Mouse (Mus musculus) heart, postnatal 0 days (tissue): ENCODE results near the gene Kcnk12. TPM values are rescaled to one million over a fixed set of nuclear protein-coding genes. Genes with fewer than 3 reads are reported as not detected.

Source experiments
- ATAC-seq: fragments of 200-750 bp; cut with Nextera tagmentation; 2 replicates; pipeline ENCODE4 v1.8.0; 2017; ENCODE audit warnings: low read depth, moderate number of reproducible peaks, moderate library complexity; ENCODE audit not compliant: insufficient read depth
- DNase-seq: peaks from one replicate; pipeline ENCODE4 v3.0.0-alpha.2; 2016; ENCODE audit warnings: low spot score
- H3K27ac ChIP-seq: fragments of 300-500 bp; sonication (generic); 2 replicates; pipeline ENCODE4 v1.5.1; 2014; ENCODE audit warnings: low read depth, mild to moderate bottlenecking
- H3K27me3 ChIP-seq: fragments of 300-500 bp; sonication (generic); 2 replicates; pipeline ENCODE4 v1.6.1; 2014; ENCODE audit warnings: low read length, mixed read lengths; ENCODE audit not compliant: control insufficient read depth, insufficient read depth
- H3K36me3 ChIP-seq: fragments of 300-500 bp; sonication (generic); replicated peaks from 2 replicates; pipeline ENCODE4 v1.6.1; 2014; ENCODE audit warnings: low read length, mixed read lengths; ENCODE audit not compliant: control insufficient read depth, insufficient read depth
- H3K4me1 ChIP-seq: fragments of 300-500 bp; sonication (generic); 2 replicates; pipeline ENCODE4 v1.6.1; 2014; ENCODE audit warnings: antibody characterized with exemption; ENCODE audit not compliant: control insufficient read depth, insufficient read depth
- H3K4me2 ChIP-seq: fragments of 300-500 bp; sonication (generic); 2 replicates; pipeline ENCODE4 v1.6.1; 2014; ENCODE audit warnings: low read depth, mild to moderate bottlenecking, low read length, moderate library complexity
- H3K4me3 ChIP-seq: fragments of 300-500 bp; sonication (generic); 2 replicates; pipeline ENCODE4 v1.5.1; 2014; ENCODE audit warnings: low read depth, low read length
- H3K9ac ChIP-seq: fragments of 300-500 bp; sonication (generic); replicated peaks from 2 replicates; pipeline ENCODE4 v1.6.1; 2014; ENCODE audit warnings: low read depth, low read length, mixed read lengths
- H3K9me3 ChIP-seq: fragments of 300-500 bp; sonication (generic); replicated peaks from 2 replicates; pipeline ENCODE4 v1.6.1; 2016; ENCODE audit warnings: low read length; ENCODE audit not compliant: control insufficient read depth
- CTCF ChIP-seq: IDR thresholded peaks from 2 replicates; pipeline ENCODE4 v1.5.1; 2016; ENCODE audit warnings: antibody characterized with exemption, control low read depth, low read depth
- EP300 ChIP-seq: IDR thresholded peaks from 2 replicates; pipeline ENCODE4 v1.6.1; 2016; ENCODE audit warnings: antibody characterized with exemption, low read depth
- WGBS: fragments of 180-500 bp; shearing (Covaris S2); extraction: QIAGEN DNeasy Blood & Tissue Kit; methylation state at CpG from one replicate; pipeline ENCODE4 v1.1.7; 2014; 5-methylcytosine and 5-hydroxymethylcytosine counted together
- polyA plus RNA-seq: library from polyadenylated mRNA; unstranded; fragments of >200 nt; fragmentation: Nextera tagmentation; extraction: Ambion mirVana; gene quantifications from 2 replicates; pipeline ENCODE4 v1.2.1, GENCODE M21; 2015
- total RNA-seq: library from RNA; depleted of rRNA; stranded (reverse); fragments of >200 nt; gene quantifications from 2 replicates; pipeline ENCODE4 v1.2.3, GENCODE M21; 2014; ENCODE audit warnings: low replicate concordance

Gene Kcnk12
- total and polyA plus RNA-seq, 2 experiments from 2014 or later = not detected

GRCm38 (mm10) chr17:87799212-87799947, 1.6 kb upstream of the Kcnk12 start:
- H3K4me3 ChIP-seq = no peak overlapping the region
- TF ChIP-seq CTCF (no peak), EP300 (no peak)
- H3K4me1 ChIP-seq = 0 out of 2 replicates have a peak, but pooled peaks cover 9% of the 10 kb centered on the region
- H3K27me3 ChIP-seq = peaks cover 59% of the 10 kb centered on the region
- no peak for ATAC-seq
- no peaks in the 10 kb centered on the region for H3K36me3 ChIP-seq
- no peaks in the 10 kb centered on the region for H3K9me3 ChIP-seq
- no peak for DNase-seq
- no peak overlapping the region for H3K9ac ChIP-seq
- no peak overlapping the region for H3K4me2 ChIP-seq
- WGBS = 63% methylated on average over 13 of the region's 13 CpGs
- no peak overlapping the region for H3K27ac ChIP-seq

- Histone ChIP-seq H3K4me3 (peak overlapping the region; percentile 42), H3K36me3 (no peaks in the 10 kb centered on the region), H3K27ac (no peak overlapping the region), H3K9ac (no peak overlapping the region), H3K4me1 (0 out of 2 replicates have a peak, but pooled peaks cover 9% of the 10 kb centered on the region), H3K27me3 (peaks cover 61% of the 10 kb centered on the region), H3K4me2 (peak overlapping the region; percentile 54), H3K9me3 (no peaks in the 10 kb centered on the region)
- ATAC-seq (peak; percentile 81), DNase-seq (peak; percentile 21)
- TF ChIP-seq EP300 (no peak), CTCF (no peak)
- WGBS = under 1% methylated on average over 40 of the region's 40 CpGs
These were observed 688 bp upstream of the Kcnk12 start for GRCm38 (mm10) chr17:87798423-87798941.

- no peaks in the 10 kb centered on the region for H3K36me3 ChIP-seq
- no peak for TF ChIP-seq CTCF
- no peak for TF ChIP-seq EP300
- WGBS = 1% methylated on average over 57 of the region's 72 CpGs
- H3K4me3 ChIP-seq = peak overlapping the region; percentile 42
- no peak for ATAC-seq
- no peak overlapping the region for H3K27ac ChIP-seq
- H3K4me2 ChIP-seq = peak overlapping the region; percentile 54
- no peaks in the 10 kb centered on the region for H3K9me3 ChIP-seq
- 0 out of 2 replicates have a peak, but pooled peaks cover 9% of the 10 kb centered on the region for H3K4me1 ChIP-seq
- no peak overlapping the region for H3K9ac ChIP-seq
- DNase-seq = no peak
- H3K27me3 ChIP-seq = peaks cover 61% of the 10 kb centered on the region
These were observed 845 bp downstream of the Kcnk12 start for GRCm38 (mm10) chr17:87796881-87797416.

- Histone ChIP-seq H3K9ac (no peak overlapping the region), H3K4me2 (no peak overlapping the region), H3K4me3 (no peak overlapping the region), H3K9me3 (no peaks in the 10 kb centered on the region), H3K27me3 (peaks cover 61% of the 10 kb centered on the region), H3K4me1 (0 out of 2 replicates have a peak, but pooled peaks cover 9% of the 10 kb centered on the region), H3K27ac (no peak overlapping the region), H3K36me3 (no peaks in the 10 kb centered on the region)
- WGBS = 23% methylated on average over 12 of the region's 12 CpGs
- TF ChIP-seq EP300 = no peak
- TF ChIP-seq CTCF = no peak
- ATAC-seq = no peak
- DNase-seq = no peak
These were observed 1.7 kb downstream of the Kcnk12 start for GRCm38 (mm10) chr17:87795927-87796714.

GRCm38 (mm10) chr17:87794801-87795200, 3.0 kb downstream of the Kcnk12 start:
- H3K9ac ChIP-seq = no peak overlapping the region
- WGBS = 70% methylated on average over 5 of the region's 5 CpGs
- H3K4me2 ChIP-seq = no peak overlapping the region
- H3K9me3 ChIP-seq = no peaks in the 10 kb centered on the region
- TF ChIP-seq EP300 (no peak), CTCF (no peak)
- 0 out of 2 replicates have a peak, but pooled peaks cover 9% of the 10 kb centered on the region for H3K4me1 ChIP-seq
- no peaks in the 10 kb centered on the region for H3K36me3 ChIP-seq
- no peak overlapping the region for H3K4me3 ChIP-seq
- peaks cover 55% of the 10 kb centered on the region for H3K27me3 ChIP-seq
- H3K27ac ChIP-seq = no peak overlapping the region
- DNase-seq (no peak), ATAC-seq (no peak)
